Mouse (Mus musculus): ENCODE measurements around the gene Nfe2l1. TPM values are rescaled to one million over a fixed set of nuclear protein-coding genes. Genes with fewer than 3 reads are reported as not detected.
A peak's percentile ranks its signal among the peaks of the same experiment; 100 is the strongest.
"Not testable (repeated sequence)": the region's sequence is repeated elsewhere in the genome, so short reads cannot be mapped to it uniquely, and the experiment has no call there.

Nfe2l1 gene
- 100 to 1,000 TPM; 183 to 193 TPM for total RNA-seq (2021)
- long read RNA-seq, full-length matches to known transcripts: 49 of 94 reads
- long read RNA-seq, partial matches to known transcripts: 12 of 94 reads
- long read RNA-seq, other reads (novel, unspliced or antisense): 33 of 94 reads

DNA sequence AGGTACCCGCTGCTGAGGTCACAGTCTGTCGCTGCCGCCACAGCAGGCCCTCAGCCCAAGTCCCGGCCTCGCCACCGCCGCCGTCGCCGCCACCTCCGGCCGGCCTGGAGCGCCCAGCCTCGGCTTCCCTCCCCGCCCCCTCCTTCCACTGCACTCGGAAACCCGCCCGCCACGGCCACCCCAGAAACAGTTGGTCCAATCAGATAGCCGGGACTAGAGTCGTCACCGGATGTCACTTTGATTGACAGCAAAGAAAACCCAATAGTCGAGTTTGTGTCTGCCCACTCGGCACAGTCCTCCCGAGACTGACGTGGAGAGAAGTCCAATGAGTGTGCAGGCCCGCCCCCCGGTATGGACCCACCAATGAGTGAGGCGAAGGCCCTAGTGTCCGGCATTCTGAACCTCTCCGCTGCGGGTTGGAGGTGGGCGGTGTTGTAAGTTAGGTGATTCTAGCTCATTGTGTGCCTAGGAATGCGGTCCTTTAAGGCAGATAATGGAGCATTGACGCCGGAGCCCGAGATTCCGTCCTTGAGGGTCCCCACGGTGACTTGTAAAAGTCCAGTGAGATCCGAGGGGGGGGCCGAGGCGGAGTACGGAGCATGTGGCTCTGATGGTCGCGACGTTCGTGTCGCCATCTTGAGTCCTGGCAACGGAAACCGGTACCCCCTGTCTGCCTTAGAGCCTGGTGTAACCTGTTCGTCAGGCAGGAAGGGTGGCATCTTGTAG is at the start of gene Nfe2l1:
Nfe2l1 (minus strand) TSS at position 156 of the 726 bp plus-strand sequence.
- DNase-seq (ENCODE audit: low spot score in 2 of 2): peak; percentile 96 to 98

DNA sequence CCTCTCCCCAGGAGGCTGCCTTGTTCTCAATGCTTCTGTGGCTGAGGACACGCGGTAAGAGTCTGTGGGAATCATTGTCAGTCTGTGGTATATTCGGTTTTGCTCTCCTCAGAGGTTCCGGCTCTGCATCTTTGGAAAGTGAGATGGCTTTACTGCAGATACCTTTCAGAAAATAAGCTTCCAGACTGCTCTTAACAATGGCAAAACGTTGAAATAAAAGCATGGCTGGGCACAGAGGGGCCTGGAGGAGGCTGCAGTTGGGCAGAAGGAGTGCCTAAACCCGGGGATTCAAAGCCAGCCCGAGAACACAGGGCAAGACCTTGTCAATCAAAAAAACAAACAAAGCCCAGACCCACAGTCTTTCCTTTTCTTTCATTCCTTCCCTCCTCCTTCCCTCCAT is 49.6 kb upstream of the Nfe2l1 start:
- no peak for DNase-seq (ENCODE audit: low spot score in 2 of 2)

DNA sequence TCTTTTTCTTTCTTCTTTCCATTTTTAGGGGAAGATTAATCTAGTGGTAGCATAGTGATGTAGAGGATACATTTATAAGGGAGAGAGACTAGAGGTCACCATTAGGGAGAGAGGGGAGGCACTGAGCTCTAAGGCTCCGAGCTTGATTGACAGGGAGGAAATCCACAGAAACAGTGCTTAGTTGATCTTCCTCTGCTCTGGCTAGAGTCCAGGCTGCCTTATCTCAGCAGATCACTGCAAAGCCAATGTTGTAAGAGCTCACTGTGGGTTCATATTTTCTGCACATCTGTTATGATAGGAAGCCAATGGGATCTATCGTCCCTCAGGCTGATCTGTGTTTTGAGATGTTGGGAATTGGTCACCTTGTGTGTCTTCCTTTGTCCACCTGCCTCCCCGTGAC is 48.9 kb upstream of the Nfe2l1 start:
- DNase-seq (ENCODE audit: low spot score in 2 of 2): no peak

DNA sequence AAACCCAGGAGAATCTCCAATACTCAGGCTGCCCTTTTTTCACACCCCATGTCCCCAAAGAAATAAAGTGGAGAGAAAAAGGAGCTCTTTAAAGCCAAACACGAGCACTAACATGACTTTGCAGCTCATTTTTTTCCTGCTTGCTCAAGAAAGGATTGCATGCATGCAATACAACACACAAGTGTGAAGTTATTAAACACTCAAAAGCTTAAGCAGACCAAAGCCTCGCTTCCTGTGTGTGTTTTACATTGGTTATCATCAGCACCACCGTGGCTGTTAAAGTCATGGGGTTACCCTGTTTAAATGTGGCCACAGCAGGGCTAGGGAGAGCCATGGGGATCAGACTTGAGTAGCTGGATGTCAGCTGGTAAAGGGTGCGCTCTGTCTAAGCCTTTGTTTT is 47.3 kb upstream of the Nfe2l1 start:
- no peak for DNase-seq (ENCODE audit: low spot score in 2 of 2)

DNA sequence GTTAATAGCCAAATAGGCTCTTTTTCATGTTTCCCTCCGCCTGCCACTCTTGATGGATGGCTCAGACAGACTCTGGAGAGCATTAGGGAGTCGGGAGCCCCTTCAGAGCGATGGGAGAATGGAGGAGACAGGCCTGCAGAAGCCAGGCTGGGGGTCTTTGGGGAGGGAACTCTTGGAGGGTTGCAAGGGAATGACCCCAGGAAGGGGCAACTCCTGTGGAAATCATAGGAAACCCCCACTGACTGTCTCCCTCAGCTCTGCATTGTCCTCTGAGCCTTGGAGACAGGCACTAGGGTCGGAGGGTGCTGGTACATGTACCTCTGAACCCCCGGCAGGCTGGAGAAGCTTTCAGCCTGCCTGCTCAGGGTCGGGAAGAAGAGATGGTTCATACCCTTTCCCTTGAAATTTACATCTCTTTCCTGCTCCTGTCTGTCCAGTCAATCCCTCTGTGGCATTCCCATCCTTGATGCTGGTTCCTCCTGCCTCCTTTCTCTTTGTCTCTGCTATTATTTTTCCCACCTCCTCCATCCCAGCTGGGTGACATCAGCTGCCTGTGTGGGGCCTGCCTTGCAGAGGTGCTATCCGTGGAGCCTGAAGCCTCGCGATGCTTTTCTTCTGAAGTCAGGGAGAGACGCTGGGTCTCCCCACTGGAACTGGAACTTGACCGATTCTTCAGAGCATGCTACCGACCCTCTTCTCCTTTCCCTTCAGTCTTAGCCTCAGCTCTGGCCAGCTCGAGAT is 46.7 kb upstream of the Nfe2l1 start:
- peak; percentile 27 to 45 for DNase-seq (ENCODE audit: low spot score in 2 of 2)

DNA sequence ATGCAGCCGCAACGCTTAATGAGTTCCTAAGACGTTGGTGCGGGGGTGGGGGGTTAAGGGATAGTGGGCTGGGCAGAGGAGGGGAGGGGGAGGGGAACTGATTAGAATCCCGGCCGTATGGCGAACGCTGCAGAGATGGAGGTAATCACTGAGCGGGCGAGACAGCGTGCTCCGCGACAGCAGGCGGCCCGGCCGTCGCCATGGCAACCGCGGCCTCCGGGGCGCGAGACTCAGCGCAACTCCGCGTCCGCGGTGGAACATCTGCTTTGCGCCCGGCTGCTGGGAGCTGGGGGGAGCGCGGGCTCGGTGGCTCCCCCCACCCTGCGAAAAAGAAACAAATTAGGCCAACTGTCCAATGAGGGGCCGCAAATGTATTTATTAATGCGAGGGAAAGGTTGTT is 46.0 kb upstream of the Nfe2l1 start:
- DNase-seq (ENCODE audit: low spot score in 2 of 2): peak; percentile 77 to 86

DNA sequence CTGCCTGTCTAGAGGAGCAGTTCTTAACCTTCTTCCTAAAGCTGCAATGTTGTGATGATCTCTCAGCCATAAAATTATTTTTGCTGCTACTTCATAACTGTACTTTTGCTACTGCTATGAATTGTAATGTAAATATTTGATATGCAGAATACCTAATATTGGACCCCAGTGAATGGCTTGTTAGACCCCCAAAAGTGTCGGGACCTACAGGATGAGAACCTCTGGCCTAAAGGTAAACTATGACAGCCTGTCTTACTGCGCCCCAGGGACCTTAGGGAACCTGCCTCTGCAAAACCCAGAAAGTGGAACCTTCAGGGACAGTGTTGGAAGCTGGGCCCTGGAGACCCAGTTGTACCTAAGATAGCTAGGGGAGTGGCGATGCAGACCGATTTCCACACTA is 45.5 kb upstream of the Nfe2l1 start:
- DNase-seq (ENCODE audit: low spot score in 2 of 2): no peak

DNA sequence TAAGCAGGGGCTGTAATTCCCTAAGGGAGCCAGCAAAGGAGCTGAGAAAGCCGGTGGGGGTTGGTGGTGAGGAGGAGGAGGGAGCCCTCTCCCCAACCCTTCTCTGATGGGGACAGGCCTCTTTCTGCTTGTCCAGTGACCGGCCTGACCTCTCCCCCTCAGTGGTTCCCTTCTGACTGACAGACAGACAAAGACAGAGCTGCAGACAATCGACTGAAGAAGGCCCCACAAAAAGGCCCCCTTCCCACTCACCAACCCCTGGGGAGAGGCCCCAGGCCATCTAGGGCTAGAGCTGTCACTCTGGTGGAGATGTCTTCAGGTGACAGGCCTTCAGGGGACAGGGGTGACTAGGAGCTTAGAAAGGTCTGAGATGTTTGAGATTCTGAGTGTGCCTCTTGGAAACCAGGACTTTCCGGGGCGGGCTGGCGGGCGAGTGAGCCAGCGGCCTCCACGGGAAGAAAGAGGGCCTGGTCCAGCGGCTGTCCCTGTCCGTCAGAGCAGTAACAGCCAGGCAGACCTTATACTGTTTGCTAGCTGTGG is 43.9 kb upstream of the Nfe2l1 start:
- peak in 1 of 2 experiments; percentile 36 for DNase-seq (ENCODE audit: low spot score in 2 of 2)

DNA sequence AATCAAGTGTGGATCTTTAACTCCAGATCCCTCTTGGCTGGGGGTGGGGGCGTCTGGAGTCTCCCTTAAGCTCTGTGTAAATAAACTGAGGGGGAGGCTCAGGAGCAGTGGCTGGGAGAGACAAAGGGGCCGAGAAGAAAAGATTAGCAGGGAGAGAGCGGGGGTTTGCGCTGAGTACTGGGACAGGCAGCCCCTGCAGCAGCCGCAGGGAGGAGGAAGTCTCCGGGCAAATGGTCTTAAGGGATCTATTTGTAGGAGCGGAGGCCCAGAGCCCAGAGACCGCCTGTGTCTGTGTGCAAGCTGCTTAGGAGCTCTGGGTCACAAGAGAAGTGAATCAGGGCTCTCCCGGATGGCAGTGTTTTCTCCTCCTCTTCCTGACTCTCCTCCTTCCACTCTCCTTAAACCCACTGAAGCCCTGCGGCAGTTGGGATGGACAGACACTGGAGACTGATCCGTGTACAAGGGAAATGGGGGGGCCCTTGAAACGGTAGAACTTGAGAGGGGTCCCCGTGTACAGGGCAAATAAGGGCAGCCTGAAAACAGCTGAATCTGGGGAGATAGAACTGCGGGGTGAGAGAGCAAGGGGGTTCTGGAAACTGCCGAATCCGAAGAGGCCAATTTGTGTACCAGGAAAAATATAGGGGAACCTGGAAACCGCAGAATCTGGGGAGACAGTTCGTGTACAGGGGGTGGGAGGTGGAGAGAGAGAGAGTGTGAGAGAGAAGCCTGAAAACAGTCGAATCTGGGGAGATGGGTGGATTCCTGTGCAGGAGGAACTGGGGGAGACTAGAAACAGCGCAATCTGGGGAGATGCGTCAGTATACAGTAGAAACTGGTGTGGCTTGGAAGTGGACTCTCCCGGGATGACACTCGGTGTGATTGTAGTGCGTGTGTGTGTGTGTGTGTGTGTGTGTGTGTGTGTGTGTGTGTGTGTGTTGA is 42.9 kb upstream of the Nfe2l1 start:
- DNase-seq (ENCODE audit: low spot score in 2 of 2): peak in 1 of 2 experiments; percentile 28

DNA sequence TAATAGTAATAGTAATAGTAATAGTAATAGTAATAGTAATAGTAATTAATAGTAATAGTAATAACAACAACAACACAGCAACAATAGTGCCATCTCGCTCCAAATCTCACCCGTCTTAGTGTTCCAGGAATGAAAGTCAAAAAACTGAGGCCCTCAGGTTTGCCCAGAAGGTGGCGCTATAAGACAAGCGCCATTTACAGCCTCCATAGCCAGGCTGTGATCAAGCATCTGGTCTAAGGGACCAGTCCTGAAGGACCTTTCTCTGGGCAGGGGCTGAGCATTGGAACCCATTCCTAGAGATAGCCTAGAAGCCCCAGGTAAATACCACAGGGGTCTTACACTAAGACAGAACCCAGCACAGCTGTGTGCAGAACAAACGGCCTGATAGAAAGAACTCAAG is 37.4 kb upstream of the Nfe2l1 start:
- DNase-seq (ENCODE audit: low spot score in 2 of 2): peak; percentile 76 to 80

DNA sequence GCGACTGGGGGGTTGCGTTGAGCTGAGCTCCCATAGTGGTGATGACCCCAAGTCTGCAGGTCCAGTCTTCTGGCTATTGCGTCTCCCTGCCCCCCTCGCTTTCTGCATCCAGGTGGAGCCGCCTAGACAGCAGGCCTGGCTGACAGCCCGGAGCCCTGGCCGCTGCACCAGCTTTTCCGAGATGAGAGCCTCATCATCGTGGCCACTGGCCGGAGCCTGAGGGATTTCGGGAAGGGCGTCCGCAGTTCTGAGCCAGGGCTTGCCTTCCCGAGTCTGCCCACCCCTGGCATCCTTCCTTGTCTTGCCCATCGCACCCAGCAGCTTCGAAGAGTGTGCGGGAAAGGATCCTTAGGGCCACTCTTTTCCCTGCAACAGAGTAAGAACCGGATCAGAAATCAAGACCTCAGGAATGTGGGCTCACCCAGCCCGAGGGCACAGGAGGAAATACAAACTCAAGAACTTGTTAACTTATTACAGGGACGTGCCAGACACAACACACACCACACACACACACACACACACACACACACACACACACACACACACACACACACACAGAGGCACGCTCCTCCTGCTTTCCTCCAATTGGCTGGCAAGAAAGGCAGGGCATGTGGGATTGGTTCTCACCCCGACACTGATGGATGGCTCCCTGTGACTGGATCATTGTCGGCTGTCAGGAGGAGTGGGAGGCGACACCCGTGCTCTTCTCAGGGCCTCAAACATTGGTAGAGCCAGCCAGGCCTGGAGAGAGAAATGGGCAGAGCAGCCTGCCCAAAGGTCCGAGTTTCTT is 33.6 kb upstream of the Nfe2l1 start:
- peak in 1 of 2 experiments; percentile 41 for DNase-seq (ENCODE audit: low spot score in 2 of 2)

DNA sequence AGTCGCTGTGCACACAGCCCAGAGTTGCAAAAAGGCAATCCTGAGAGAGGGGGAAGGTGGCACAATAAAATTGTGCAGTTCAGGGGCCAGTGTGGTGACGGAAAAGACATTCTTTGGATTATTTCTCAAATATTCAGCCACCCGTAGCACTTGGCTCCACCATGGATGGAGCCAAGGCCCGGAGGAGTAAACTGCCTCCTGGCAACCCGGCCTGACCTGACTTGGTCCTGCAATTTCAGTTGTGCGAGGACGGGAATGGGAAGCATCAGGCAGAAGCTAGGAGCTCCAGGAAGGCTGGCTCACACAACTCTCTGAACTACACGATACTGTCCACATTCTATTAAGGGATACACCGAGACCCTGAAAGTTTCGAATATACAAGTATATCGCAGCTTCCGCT is 32.8 kb upstream of the Nfe2l1 start:
- no peak for DNase-seq (ENCODE audit: low spot score in 2 of 2)

DNA sequence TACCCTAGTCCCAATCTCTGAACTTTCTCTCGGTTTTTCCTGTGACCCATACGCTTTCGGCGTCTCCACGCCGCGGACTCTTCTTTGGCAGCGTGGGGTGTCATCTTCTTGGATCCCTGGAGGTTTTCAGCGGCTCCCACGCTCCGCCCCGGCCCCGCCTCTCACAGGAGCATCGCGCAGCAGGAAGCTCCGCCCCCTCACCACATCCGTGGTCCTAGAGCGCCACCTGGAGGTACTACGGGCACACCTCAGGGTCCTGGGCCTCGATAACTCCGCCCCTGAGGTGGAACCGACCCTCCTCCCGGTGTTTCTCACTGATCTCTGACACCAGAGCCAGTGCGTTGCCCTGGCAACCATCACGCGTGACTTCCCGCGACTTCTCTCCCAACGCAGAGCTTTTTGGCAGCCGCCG is 32.1 kb upstream of the Nfe2l1 start:
- peak; percentile 98 to 99 for DNase-seq (ENCODE audit: low spot score in 2 of 2)

DNA sequence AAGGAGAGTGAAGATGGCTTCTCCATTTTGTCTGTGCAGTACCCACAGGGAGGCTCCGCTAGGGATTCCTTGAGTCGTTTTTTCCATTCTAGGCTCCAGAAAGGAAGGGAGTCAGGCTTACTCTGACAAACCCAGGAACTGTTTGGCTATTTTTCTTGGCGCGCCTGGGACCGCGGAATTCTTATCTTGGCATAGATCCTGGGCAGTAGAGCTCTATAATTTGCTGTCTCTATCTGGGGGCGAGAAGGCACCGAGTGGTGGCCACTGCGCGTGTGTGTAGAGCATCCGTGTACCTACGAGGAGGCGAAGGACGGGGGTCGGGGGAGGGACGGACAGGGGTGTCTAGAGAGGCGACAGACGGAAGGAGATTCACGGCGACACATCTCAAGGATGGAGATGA is 31.7 kb upstream of the Nfe2l1 start:
- DNase-seq (ENCODE audit: low spot score in 2 of 2): peak in 1 of 2 experiments; percentile 42

DNA sequence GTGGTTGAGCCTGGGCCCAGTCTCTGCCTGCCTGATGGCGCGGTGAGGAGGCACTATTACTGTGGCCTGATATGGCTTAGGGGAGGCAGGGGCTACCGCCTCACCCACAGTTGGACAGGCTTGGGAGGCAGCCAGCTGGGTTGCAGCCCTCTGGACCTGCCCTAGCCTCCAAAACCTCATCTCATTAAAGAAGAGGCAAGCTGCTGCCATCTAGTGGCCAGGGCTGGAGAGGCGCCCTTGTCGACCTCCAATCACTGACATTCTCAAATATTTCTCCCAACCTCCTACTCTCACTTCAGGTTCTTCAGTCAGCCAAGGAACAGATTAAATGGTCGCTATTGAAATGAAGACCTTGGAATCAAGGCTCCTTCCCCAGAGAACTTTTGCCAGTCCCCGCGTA is 30.8 kb upstream of the Nfe2l1 start:
- peak; percentile 85 to 87 for DNase-seq (ENCODE audit: low spot score in 2 of 2)

DNA sequence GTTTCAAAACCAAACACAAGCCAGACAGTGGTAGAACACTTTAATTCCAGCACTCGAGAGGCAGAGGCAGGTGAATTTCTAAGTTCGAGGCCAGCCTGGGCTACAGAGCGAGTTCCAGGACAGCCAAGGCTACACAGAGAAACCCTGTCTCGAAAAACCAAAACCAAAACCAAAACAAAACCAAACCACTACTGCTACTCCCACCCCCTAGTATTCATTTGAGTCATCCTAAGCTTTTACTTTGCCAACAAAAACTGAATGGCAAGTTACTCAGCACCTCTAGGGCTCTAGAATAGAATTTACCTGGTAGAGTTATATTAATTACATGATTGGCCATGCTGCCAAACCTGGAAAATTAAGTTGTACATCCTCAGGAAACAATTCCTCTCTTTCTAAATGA is 29.9 kb upstream of the Nfe2l1 start:
- no peak for DNase-seq (ENCODE audit: low spot score in 2 of 2)

DNA sequence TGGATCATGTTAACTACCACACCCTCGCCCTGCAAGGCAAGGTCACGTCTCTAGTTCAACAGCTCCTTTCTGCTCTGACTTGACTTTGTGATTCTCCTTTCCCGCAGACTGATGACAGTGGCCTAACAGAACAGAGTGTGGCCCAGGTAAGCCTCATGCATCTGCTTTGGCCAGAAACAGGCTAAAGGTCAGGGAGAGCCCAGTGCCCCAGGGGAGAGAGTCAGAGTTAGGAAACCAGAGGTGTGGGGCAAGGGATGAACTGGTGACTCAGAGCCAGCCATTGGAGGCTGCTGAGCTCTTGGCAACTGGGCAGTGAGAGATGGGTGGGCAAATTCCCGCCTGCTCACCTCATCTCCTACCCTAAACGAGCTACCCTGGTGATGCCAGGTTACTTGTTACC is 27.7 kb upstream of the Nfe2l1 start:
- DNase-seq (ENCODE audit: low spot score in 2 of 2): no peak

DNA sequence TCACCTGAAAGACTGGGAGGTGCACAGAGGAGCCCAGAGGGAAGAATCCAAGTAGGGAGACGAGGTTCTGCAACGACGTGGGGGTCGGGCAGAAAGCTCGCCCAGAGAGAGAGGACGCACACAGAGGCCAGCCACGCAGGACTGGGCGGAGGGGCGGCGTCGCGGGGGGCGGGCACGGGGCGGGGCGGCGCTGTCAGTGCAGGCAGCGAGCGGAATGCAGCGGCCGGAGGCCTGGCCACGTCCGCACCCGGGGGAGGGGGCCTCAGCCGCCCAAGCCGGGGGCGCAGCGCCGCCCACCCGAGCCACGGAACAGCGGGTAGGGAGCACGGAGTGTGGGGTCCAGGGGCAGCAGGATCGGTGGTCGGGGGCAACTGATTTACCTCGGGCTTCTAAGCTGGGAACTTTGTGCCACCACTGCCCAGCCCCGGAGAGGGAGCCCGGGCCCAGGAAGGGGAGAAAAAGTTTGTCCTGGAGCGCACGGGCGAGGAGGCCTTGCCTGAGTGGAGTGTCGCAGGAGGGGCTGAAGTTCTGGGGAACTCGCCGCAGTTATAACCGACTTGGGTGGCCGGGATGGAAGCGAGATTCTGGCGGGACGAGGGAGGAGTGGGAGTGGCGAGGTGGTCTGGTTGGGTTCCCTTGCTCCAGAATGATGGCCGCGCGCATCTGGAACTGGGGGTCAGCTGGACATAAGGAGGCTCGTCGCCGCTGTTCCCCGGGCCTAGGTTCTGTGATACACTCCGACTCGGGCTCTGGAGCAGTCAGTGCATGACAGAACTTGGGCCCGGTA is 20.1 kb upstream of the Nfe2l1 start, which contains the start of gene Copz2:
Copz2 (plus strand) TSS at position 190 of the 787 bp plus-strand sequence.
- no peak for DNase-seq (ENCODE audit: low spot score in 2 of 2)

DNA sequence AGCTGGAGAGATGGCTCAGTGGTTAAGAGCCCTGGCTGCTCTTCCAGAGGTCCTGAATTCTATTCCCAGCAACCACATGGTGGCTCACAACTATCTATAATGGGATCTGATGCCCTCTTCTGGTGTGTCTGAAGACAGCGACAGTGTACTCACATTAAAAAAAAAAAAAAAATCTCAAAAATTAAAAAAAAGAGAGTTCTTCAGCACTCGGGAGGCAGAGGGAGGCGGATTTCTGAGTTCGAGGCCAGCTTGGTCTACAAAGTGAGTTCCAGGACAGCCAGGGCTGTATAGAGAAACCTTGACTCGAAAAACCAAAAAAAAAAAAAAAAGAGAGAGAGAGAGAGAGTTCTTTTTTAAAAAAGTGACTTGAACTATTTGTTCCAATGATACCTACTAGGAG is 19.4 kb upstream of the Nfe2l1 start:
- DNase-seq (ENCODE audit: low spot score in 2 of 2): not testable (repeated sequence)

Measured in layer of hippocampus, postnatal 10 days (tissue).